Mouse (Mus musculus) embryonic facial prominence, embryonic 13.5 days (tissue): ENCODE data around the gene Nkx2-3. TPM values are rescaled to one million over a fixed set of nuclear protein-coding genes. Genes with fewer than 3 reads are reported as not detected.

Experiments
- ATAC-seq: fragments of 200-750 bp; cut with Nextera tagmentation; 2 replicates; pipeline ENCODE4 v1.8.0; 2017; ENCODE audit warnings: low read depth; ENCODE audit not compliant: insufficient number of reproducible peaks, insufficient read depth, low FRiP score, low TSS enrichment
- H3K27ac ChIP-seq: fragments of 300-500 bp; sonication (generic); 2 replicates; pipeline ENCODE4 v1.5.1; 2015; ENCODE audit warnings: moderate library complexity, mild to moderate bottlenecking, inconsistent platforms
- H3K27me3 ChIP-seq: fragments of 300-500 bp; sonication (generic); 2 replicates; pipeline ENCODE4 v1.6.1; 2015; ENCODE audit warnings: mild to moderate bottlenecking, inconsistent platforms
- H3K36me3 ChIP-seq: fragments of 300-500 bp; sonication (generic); 2 replicates; pipeline ENCODE4 v1.6.1; 2015; ENCODE audit warnings: mild to moderate bottlenecking, inconsistent platforms
- H3K4me1 ChIP-seq: fragments of 300-500 bp; sonication (generic); 2 replicates; pipeline ENCODE4 v1.6.1; 2015; ENCODE audit warnings: inconsistent platforms
- H3K4me2 ChIP-seq: fragments of 300-500 bp; sonication (generic); 2 replicates; pipeline ENCODE4 v1.6.1; 2015; ENCODE audit warnings: moderate library complexity, mild to moderate bottlenecking, inconsistent platforms
- H3K4me3 ChIP-seq: fragments of 300-500 bp; sonication (generic); 2 replicates; pipeline ENCODE4 v1.5.1; 2015; ENCODE audit warnings: mild to moderate bottlenecking, inconsistent platforms
- H3K9ac ChIP-seq: fragments of 300-500 bp; sonication (generic); 2 replicates; pipeline ENCODE4 v1.6.1; 2015; ENCODE audit warnings: mild to moderate bottlenecking, inconsistent platforms
- H3K9me3 ChIP-seq: fragments of 300-500 bp; sonication (generic); 2 replicates; pipeline ENCODE4 v1.6.1; 2016; ENCODE audit warnings: inconsistent platforms
- WGBS: fragments of 180-500 bp; shearing (Covaris S2); methylation state at CpG from one replicate; pipeline ENCODE4 v1.1.7; 2015; ENCODE audit warnings: mixed read lengths; 5-methylcytosine and 5-hydroxymethylcytosine counted together
- polyA plus RNA-seq: library from polyadenylated mRNA; unstranded; fragments of >200 nt; fragmentation: Nextera tagmentation; extraction: Ambion mirVana; gene quantifications from 2 replicates; pipeline ENCODE4 v1.2.1, GENCODE M21; 2015

The Nkx2-3 gene
- polyA plus RNA-seq: 1.4 and 4.2 TPM in 2 replicates

DNA sequence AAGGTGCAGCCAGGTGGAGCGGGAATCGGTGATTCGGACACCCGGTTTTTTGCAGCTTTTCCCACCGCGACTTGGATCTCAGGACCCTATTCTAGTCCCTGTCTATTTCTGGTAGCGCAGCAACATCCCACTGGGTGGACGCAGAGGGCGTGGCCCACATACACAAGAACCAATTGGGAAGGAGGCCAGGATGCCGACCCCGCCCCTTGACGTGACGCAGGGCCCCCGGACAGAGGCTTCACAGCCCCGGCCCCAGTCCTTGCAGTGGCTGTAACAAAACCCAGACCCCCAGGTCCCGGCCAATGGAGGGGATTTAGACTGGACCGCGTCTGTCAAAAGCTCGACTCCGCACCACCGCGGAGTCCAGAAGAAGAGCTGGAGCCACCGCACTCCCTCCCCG, at the start of gene Nkx2-3:
Gene Nkx2-3, plus strand, starts transcription at position 275 of the 400 bp plus-strand sequence.
- no peak within 1 kb of the TSS for H3K27ac ChIP-seq
- peaks cover 39% of the 10 kb centered on the region for H3K4me1 ChIP-seq
- ATAC-seq: no peak
- under 1% methylated on average over 24 of the region's 24 CpGs for WGBS
- H3K4me2 ChIP-seq: peak within 1 kb of the TSS; percentile 40
- peak within 1 kb of the TSS; percentile 23 for H3K4me3 ChIP-seq
- no peaks in the 10 kb centered on the region; the same call in 1 of the 2 replicates for H3K9me3 ChIP-seq
- no peak within 1 kb of the TSS for H3K9ac ChIP-seq
- H3K27me3 ChIP-seq: peaks cover 98% of the 10 kb centered on the region
- no peaks in the 10 kb centered on the region for H3K36me3 ChIP-seq

DNA sequence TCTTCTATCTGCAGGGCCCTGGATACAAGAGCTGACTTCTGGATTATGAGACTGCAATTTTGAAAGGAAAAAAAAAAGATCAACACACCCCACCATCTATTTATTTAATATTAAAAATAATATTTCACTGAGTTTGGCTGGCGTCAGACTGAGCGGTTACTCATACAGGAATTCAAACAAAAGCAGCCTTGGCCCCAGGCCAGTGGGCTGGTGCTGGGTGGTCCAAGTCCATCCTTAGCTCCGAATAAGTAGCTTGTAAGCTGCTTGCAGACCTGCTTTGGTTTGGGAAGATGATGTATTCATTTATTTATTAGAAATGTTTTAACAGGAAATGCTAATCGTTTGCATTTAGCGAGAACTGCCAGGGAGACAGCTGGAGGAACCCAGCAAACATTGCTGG, 49.0 kb upstream of the Nkx2-3 start:
- no peak overlapping the region for H3K4me2 ChIP-seq
- H3K9ac ChIP-seq: no peak overlapping the region
- no peaks in the 10 kb centered on the region for H3K9me3 ChIP-seq
- peaks cover 24% of the 10 kb centered on the region for H3K27me3 ChIP-seq
- 69% methylated on average over 5 of the region's 5 CpGs for WGBS
- no peak overlapping the region for H3K27ac ChIP-seq
- no peaks in the 10 kb centered on the region for H3K4me1 ChIP-seq
- H3K36me3 ChIP-seq: no peaks in the 10 kb centered on the region
- no peak overlapping the region for H3K4me3 ChIP-seq
- no peak for ATAC-seq

DNA sequence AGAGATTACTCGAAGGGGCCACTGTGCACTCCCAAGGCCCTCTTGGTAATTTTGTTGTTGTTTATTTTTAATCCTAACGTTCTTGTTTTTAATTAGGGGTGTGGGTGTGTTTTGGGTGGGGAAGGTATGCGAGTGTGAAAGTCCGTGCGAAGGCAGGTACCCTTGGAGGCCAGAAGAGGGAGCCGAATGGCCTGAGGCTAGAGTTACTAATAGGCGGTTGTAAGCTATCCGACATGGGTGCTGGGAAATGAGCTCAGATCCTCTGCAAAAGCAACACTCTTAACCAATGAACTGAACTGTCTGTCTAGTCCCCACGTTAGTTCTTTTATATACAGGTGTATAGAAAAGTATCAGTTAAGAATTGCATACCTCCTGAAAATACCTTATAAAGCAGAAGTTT, 43.8 kb upstream of the Nkx2-3 start:
- H3K4me2 ChIP-seq: no peak overlapping the region
- peaks cover 68% of the 10 kb centered on the region for H3K27me3 ChIP-seq
- WGBS: 34% methylated on average over 9 of the region's 9 CpGs
- H3K4me3 ChIP-seq: no peak overlapping the region
- no peak for ATAC-seq
- H3K9ac ChIP-seq: no peak overlapping the region
- no peaks in the 10 kb centered on the region for H3K9me3 ChIP-seq
- H3K27ac ChIP-seq: no peak overlapping the region
- H3K4me1 ChIP-seq: peaks cover 6% of the 10 kb centered on the region
- no peaks in the 10 kb centered on the region for H3K36me3 ChIP-seq

DNA sequence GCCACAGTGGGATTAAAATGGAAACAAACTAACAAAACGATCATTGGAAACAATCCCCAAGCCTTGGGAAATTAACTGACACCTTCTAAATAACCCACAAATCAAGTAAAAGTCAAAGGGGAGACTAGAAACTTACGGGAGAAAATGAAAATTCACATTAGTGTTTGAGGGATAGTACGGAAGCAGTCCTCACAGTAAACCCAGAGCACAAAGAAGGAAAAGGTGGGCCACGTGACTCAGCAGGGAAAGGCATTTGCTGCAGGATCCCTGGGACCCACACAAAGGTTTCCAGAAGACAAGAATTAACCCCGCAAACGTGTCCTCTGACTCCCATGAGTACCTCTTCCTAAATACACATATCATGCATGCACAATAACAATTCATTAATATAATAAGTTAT, 43.0 kb upstream of the Nkx2-3 start:
- H3K9me3 ChIP-seq: no peaks in the 10 kb centered on the region
- H3K27ac ChIP-seq: no peak overlapping the region
- peaks cover 6% of the 10 kb centered on the region for H3K4me1 ChIP-seq
- ATAC-seq: no peak
- H3K4me2 ChIP-seq: no peak overlapping the region
- WGBS: 37% methylated on average over 6 of the region's 6 CpGs
- peaks cover 76% of the 10 kb centered on the region for H3K27me3 ChIP-seq
- no peaks in the 10 kb centered on the region for H3K36me3 ChIP-seq
- no peak overlapping the region for H3K4me3 ChIP-seq
- H3K9ac ChIP-seq: no peak overlapping the region

DNA sequence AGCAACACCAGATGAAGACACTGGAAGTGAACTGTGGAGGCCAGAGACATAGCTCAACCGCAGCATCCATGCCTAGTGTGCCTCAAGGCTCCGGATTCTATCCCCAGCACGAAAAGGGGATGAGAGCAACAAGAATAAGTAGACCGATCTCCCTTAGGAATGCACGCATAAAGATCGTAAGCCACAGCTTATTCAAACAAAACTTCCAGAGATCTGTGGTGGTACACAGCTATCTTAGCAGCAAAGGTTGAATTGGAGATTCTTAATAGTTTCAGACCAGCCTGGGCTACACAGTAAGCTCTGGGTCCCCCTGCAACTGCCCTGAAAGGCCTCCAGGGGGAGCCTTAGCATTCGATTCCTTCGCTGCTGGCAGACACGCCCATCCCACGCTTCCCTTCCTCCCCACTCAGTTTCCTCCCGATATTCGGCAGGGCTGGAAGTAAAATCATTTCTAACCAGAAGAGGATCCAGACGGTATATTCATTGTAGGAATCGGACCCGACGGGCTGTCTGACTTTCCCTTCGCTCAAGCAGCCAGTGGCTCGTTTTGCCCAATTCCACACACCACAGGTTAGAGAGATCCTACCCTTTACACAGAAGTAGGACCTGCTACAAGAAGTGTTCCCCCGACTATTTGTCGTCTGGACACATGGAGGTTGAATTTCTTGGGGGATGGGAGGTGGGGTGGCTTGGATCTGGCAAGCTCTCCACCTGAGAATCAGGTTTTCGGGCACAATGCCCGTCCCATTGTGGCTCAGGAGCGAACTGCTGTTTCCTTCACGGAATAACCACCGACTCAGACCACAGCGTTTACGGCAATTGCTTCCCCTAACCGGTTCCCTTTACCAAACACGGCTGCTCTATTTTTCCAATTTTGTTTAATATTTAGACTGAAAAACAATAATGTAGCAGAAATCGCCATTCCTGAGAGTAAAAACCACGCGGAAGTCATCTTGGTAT, 41.0 kb upstream of the Nkx2-3 start:
- peak overlapping the region; percentile 57 for H3K9ac ChIP-seq
- ATAC-seq: no peak
- WGBS: 13% methylated on average over 32 of the region's 32 CpGs

DNA sequence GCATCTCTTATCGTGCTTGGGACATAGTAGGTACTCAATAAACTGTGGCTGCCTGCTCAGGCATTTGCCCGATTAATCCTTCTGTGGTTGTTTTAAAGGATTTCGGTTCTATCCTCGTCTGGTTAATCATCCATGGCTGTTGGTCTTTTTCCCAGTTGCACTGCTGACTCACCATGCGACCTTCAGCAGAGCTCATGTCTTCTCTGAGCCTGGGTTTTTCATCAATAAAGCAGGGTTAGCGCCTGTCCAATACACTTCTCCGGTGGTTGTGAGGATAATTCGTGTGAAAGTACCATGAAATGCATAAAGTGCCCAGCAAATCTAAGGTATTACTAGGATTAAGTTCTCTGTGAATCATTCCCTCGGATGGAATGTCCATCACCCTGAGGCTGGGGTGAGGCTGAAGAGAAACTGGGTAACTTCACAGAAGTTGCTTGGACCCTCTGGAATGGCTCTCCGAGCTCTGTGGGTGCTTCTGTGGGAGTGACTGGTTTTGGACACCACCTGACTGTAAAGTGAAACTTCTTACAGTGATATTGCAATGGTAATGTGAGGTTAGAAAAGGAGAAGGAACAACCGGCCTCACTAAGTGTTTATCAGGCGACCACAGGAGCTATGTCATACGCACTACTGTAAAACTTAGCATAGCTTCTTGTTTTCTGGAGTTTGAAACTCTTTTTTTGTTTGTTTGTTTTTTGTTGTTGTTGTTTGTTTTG, 32.9 kb upstream of the Nkx2-3 start:
- Histone ChIP-seq H3K27ac (no peak overlapping the region), H3K4me3 (no peak overlapping the region), H3K4me2 (no peak overlapping the region), H3K4me1 (no peaks in the 10 kb centered on the region; the same call in 1 of the 2 replicates), H3K9ac (no peak overlapping the region), H3K36me3 (no peaks in the 10 kb centered on the region), H3K27me3 (peaks cover 80% of the 10 kb centered on the region), H3K9me3 (no peaks in the 10 kb centered on the region)
- WGBS: 77% methylated on average over 13 of the region's 13 CpGs
- ATAC-seq: no peak

More for the DNA sequence above, 41.0 kb upstream of the Nkx2-3 start:
- no peak overlapping the region for H3K27ac ChIP-seq
- H3K4me1 ChIP-seq: peaks cover 6% of the 10 kb centered on the region
- no peaks in the 10 kb centered on the region for H3K9me3 ChIP-seq
- H3K36me3 ChIP-seq: no peaks in the 10 kb centered on the region
- peaks cover 79% of the 10 kb centered on the region for H3K27me3 ChIP-seq
- peak overlapping the region; percentile 47 for H3K4me3 ChIP-seq
- H3K4me2 ChIP-seq: peak overlapping the region; percentile 85

DNA sequence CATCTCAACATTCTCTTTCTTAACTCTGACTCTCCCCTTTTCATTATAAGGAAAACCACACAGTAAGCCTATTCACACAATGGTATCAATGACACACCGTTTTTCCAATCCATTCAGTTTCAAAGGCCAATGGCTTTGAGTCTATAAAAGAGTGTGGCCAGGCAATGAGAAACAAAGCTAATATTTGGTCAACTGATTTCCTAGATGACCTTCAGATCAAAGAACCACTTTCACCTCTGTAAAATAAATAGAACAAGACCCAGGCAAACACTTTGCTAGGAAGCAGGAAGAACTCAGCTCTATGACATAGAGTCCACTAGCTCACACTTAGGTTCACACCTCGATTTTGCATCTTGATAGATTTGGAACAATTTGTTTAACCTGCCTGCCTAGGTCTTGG, 30.9 kb upstream of the Nkx2-3 start:
- Histone ChIP-seq H3K9me3 (no peaks in the 10 kb centered on the region), H3K27ac (no peak overlapping the region), H3K4me1 (no peaks in the 10 kb centered on the region; the same call in 1 of the 2 replicates), H3K4me3 (no peak overlapping the region), H3K4me2 (no peak overlapping the region), H3K27me3 (peaks cover 86% of the 10 kb centered on the region), H3K36me3 (no peaks in the 10 kb centered on the region), H3K9ac (no peak overlapping the region)
- ATAC-seq: no peak
- WGBS: 73% methylated on average over 2 of the region's 2 CpGs

DNA sequence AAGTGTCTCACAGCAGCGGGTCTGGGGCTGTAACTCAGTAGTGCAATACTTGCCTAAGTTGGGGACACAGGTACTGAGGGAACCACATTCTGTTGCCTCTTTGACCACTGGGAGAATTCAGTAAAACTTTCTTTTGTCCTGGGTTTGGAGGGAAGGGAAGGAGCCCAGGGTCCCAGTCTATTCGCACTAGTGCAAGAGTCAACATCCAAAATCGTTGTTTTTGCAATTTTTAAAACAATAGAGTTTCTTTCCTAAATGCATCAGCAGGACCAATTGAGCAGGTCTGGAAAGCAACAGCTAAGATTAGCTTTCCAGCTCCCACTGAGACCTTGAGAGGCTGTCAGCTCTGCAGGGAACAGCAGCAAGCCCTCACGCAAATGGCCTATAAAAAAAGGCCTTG, 28.9 kb upstream of the Nkx2-3 start:
- H3K9ac ChIP-seq: no peak overlapping the region
- no peak overlapping the region for H3K27ac ChIP-seq
- no peaks in the 10 kb centered on the region for H3K9me3 ChIP-seq
- H3K27me3 ChIP-seq: peaks cover 94% of the 10 kb centered on the region
- no peak overlapping the region for H3K4me3 ChIP-seq
- no peak overlapping the region for H3K4me2 ChIP-seq
- H3K4me1 ChIP-seq: no peaks in the 10 kb centered on the region; the same call in 1 of the 2 replicates
- ATAC-seq: no peak
- WGBS: 3% methylated on average over 4 of the region's 4 CpGs
- H3K36me3 ChIP-seq: no peaks in the 10 kb centered on the region

DNA sequence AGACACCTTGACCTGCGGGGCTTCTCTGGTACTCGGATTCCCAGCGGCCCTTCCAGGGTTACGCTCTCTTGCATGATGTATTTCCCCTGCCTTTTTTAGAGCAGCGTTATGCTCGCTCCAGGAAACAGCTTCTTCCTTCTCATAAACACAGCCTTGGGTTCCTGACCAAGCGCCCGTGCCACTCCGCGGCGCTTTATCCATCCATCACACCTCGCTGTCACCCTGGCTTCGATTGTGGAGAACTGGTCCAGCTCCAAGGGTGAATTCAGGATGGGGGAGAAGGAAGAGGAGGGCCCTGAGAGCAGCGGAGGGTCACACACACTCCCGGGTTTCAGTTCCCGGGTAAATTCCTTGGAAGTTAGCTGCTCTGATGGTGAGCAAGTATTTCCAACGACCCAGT, 28.5 kb upstream of the Nkx2-3 start:
- ATAC-seq: no peak
- Histone ChIP-seq H3K4me2 (no peak overlapping the region), H3K36me3 (no peaks in the 10 kb centered on the region), H3K4me3 (no peak overlapping the region), H3K9ac (no peak overlapping the region), H3K27me3 (peaks cover 97% of the 10 kb centered on the region), H3K4me1 (no peaks in the 10 kb centered on the region; the same call in 1 of the 2 replicates), H3K27ac (no peak overlapping the region), H3K9me3 (no peaks in the 10 kb centered on the region)
- WGBS: 2% methylated on average over 17 of the region's 17 CpGs

DNA sequence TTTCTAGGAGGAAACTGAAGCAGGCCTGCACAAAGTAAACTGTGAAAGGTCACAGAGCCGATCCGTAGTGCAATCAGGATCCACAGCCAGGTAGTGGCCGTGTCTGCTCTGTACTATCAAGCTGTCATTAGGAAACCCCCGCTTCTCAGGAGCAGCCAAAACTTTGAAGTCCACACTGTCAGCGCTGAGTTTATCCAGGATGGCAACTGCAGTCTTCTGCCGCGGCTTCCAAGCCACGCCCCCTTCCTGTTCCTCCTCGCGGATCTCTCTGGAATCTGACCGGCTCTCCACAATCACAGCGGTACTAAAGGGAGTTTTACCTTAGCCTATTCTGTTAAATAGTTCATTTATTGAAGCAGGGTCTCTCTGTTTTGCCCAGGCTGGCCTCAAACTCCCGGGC, 27.3 kb upstream of the Nkx2-3 start:
- no peak overlapping the region for H3K27ac ChIP-seq
- H3K36me3 ChIP-seq: no peaks in the 10 kb centered on the region
- no peak overlapping the region for H3K9ac ChIP-seq
- WGBS: 2% methylated on average over 13 of the region's 13 CpGs
- ATAC-seq: no peak
- H3K9me3 ChIP-seq: no peaks in the 10 kb centered on the region
- H3K27me3 ChIP-seq: peaks cover 98% of the 10 kb centered on the region
- H3K4me3 ChIP-seq: peak overlapping the region; percentile 20
- peak overlapping the region; percentile 44 for H3K4me2 ChIP-seq
- H3K4me1 ChIP-seq: no peaks in the 10 kb centered on the region; the same call in 1 of the 2 replicates

DNA sequence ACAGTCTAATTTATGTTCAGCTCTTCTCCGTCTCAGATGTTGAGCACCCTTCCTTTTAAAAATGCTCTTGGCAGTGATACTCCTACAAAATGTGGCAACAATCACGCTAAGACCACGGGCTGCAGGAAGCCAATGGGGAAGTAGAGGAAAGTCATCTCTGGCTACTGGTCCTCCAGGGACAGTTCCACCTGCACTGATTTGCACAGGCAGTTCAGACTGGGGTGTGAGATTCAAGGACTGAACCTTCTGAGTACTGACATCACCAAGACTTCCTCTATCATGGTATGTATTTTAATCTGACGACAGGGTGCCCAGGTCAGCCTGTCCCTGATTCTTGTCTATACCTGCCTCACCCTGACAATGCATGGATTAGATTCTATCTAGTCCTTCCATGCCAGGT, 20.1 kb upstream of the Nkx2-3 start:
- Histone ChIP-seq H3K4me2 (no peak overlapping the region), H3K4me1 (no peaks in the 10 kb centered on the region), H3K27ac (no peak overlapping the region), H3K9ac (no peak overlapping the region), H3K36me3 (no peaks in the 10 kb centered on the region), H3K9me3 (no peaks in the 10 kb centered on the region), H3K27me3 (peaks cover 99% of the 10 kb centered on the region), H3K4me3 (no peak overlapping the region)
- no peak for ATAC-seq
- 68% methylated on average over 4 of the region's 4 CpGs for WGBS
